Mouse (Mus musculus) liver, embryonic 14.5 days (tissue): Measurements from ENCODE around the gene Tmem179. TPM values are rescaled to one million over a fixed set of nuclear protein-coding genes. Genes with fewer than 3 reads are reported as not detected.
A peak's percentile ranks its signal among the peaks of the same experiment; 100 is the strongest.

Experiments
- ATAC-seq: fragments of 200-750 bp; cut with Nextera tagmentation; 2 replicates; pipeline ENCODE4 v1.8.0; 2017; ENCODE audit warnings: moderate number of reproducible peaks, mild to moderate bottlenecking, moderate library complexity; ENCODE audit not compliant: insufficient read depth
- DNase-seq, 3 experiments: peaks; one replicate each; pipeline ENCODE4 v3.0.0-alpha.2; 2012 to 2013; ENCODE audit warnings: low read depth in 3 of 3, low spot score in 3 of 3
- H3K27ac ChIP-seq: fragments of 300-500 bp; sonication (generic); 2 replicates; pipeline ENCODE4 v1.5.1; 2014; ENCODE audit warnings: moderate library complexity, mild to moderate bottlenecking, control low read depth, inconsistent platforms
- H3K27me3 ChIP-seq: fragments of 300-500 bp; sonication (generic); 2 replicates; pipeline ENCODE4 v1.6.1; 2014; ENCODE audit warnings: mild to moderate bottlenecking, low read length, moderate library complexity; ENCODE audit not compliant: control insufficient read depth, insufficient read depth
- H3K36me3 ChIP-seq: fragments of 300-500 bp; sonication (generic); replicated peaks from 2 replicates; pipeline ENCODE4 v1.6.1; 2014; ENCODE audit warnings: low read depth; ENCODE audit not compliant: control insufficient read depth, insufficient read depth
- H3K4me1 ChIP-seq, 2 experiments: fragments of 200-500 bp in 1 of 2; fragments of 300-500 bp in 1 of 2; sonication (generic) in 1 of 2; replicated peaks; 2 replicates each; pipeline ENCODE4 v1.6.1; 2012 to 2014; ENCODE audit warnings: antibody characterized with exemption in 1 of 2, inconsistent platforms in 1 of 2, low read length in 1 of 2; ENCODE audit not compliant: control insufficient read depth in 2 of 2, insufficient read depth in 2 of 2
- H3K4me2 ChIP-seq: fragments of 300-500 bp; sonication (generic); 2 replicates; pipeline ENCODE4 v1.6.1; 2014; ENCODE audit warnings: low read depth, mild to moderate bottlenecking, control low read depth, moderate library complexity
- H3K4me3 ChIP-seq, 2 experiments: fragments of 200-500 bp in 1 of 2; fragments of 300-500 bp in 1 of 2; sonication (generic) in 1 of 2; 2 replicates each; pipeline ENCODE4 v1.5.1; 2012 to 2014; ENCODE audit warnings: low read depth in 2 of 2, low read length in 2 of 2, mild to moderate bottlenecking in 2 of 2, control low read depth in 1 of 2, inconsistent platforms in 1 of 2, moderate library complexity in 1 of 2; ENCODE audit not compliant: insufficient read depth in 1 of 2
- H3K9ac ChIP-seq: fragments of 300-500 bp; sonication (generic); replicated peaks from 2 replicates; pipeline ENCODE4 v1.6.1; 2014; ENCODE audit warnings: mild to moderate bottlenecking, control low read depth, moderate library complexity
- H3K9me3 ChIP-seq: fragments of 300-500 bp; sonication (generic); 2 replicates; pipeline ENCODE4 v1.6.1; 2016; ENCODE audit warnings: low read length, mixed read lengths; ENCODE audit not compliant: control insufficient read depth
- CTCF ChIP-seq: IDR thresholded peaks from 2 replicates; pipeline ENCODE4 v1.5.1; 2016; ENCODE audit warnings: antibody characterized with exemption, low read depth, control low read depth
- EP300 ChIP-seq: IDR thresholded peaks from 2 replicates; pipeline ENCODE4 v1.6.1; 2016; ENCODE audit warnings: antibody characterized with exemption, low read depth
- WGBS: fragments of 180-500 bp; shearing (Covaris S2); extraction: QIAGEN DNeasy Blood & Tissue Kit; methylation state at CpG from one replicate; pipeline ENCODE4 v1.1.7; 2014; ENCODE audit not compliant: insufficient replicate concordance; 5-methylcytosine and 5-hydroxymethylcytosine counted together
- polyA plus RNA-seq, 2 experiments: library from polyadenylated mRNA; depleted of rRNA in 1 of 2; stranded (reverse) in 1 of 2; unstranded in 1 of 2; fragments of >200 nt; fragmentation: Nextera tagmentation in 1 of 2; extraction: Ambion mirVana in 1 of 2; gene quantifications; 2 replicates each; pipeline versions ENCODE4 v1.2.1 to v1.2.3; 2012 to 2014

Gene Tmem179
- polyA plus RNA-seq, 2 experiments: 0.02 to 0.05 TPM

- no peaks in the 10 kb centered on the region for H3K9me3 ChIP-seq
- H3K9ac ChIP-seq: no peak overlapping the region
- no peak overlapping the region for H3K4me3 ChIP-seq
- H3K27me3 ChIP-seq: peaks cover 3% of the 10 kb centered on the region; the same call in 1 of the 2 replicates
- no peak overlapping the region for H3K27ac ChIP-seq
- no peaks in the 10 kb centered on the region for H3K36me3 ChIP-seq
- peak; percentile 31; the same call in 1 of the 2 replicates for TF ChIP-seq CTCF
- TF ChIP-seq EP300: no peak
- DNase-seq: no peak
- 31% methylated on average over 3 of the region's 3 CpGs for WGBS
- peaks cover 0 to 15% of the 10 kb centered on the region in 2 experiments; a peak in 2 of 4 replicates for H3K4me1 ChIP-seq
- ATAC-seq: no peak
- H3K4me2 ChIP-seq: no peak overlapping the region
Measured at GRCm38 (mm10) chr12:112514897-112515296, 1.6 kb downstream of the Tmem179 start.

DNA sequence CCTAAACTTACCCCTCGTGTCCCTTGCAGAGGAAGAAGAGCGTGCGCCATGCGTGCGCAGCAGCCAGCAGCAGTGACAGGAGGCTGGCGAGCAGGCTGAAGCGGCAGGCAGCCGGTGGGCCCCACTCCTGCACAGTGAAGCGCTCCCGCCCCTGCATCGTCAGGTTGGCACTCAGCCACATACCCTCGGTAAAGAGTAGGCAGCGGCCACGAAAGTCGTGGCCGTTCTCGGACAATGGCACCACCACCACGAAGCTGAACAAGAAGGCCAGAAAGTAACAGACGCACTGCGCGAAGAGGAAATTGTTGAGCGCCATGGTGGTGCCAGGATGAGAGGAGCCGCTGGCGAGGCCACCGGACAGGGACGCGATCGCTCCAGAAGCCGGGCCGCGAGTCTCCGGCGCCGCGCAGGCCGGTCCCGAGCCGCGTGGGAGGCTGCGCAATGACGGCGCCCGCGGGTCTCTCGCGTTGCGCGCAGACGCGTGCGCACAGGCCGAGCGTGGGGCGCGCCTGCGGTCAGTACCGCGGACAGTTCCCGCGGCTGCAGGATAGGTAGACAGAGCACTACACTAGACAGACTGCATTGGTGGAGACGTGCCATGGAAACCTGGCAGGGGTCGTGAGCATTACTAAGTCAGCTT lies 5.7 kb downstream of the Tmem179 start:
- DNase-seq (no peak), ATAC-seq (no peak)
- TF ChIP-seq CTCF (no peak), EP300 (no peak)
- H3K27me3 ChIP-seq: peaks cover 3% of the 10 kb centered on the region; the same call in 1 of the 2 replicates
- WGBS: 5% methylated on average over 62 of the region's 62 CpGs
- no peak overlapping the region for H3K9ac ChIP-seq
- no peak overlapping the region for H3K4me3 ChIP-seq
- H3K36me3 ChIP-seq: no peaks in the 10 kb centered on the region
- H3K4me2 ChIP-seq: no peak overlapping the region; the same call in 1 of the 2 replicates
- H3K9me3 ChIP-seq: no peaks in the 10 kb centered on the region
- no peak overlapping the region for H3K27ac ChIP-seq
- H3K4me1 ChIP-seq: no peaks in the 10 kb centered on the region

DNA sequence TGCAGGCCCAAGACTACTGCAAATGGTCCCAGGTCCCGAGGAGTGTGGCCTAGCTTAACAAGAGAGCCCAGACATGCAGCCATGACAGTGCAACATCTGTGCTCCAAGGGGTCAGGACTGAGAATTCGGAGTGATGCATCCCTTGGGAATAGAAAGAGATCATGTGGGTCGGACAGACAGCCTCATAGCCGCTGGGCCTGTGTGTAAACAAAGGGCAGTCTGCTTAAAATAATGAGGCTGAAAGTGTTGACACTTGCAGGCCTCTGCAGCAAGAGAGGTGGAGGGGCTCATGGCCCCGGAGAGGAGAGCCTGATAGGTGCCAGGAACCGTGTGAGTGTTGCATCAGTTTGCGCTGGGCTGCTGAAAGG lies 6.2 kb downstream of the Tmem179 start:
- Histone ChIP-seq H3K9ac (no peak overlapping the region), H3K4me1 (no peaks in the 10 kb centered on the region), H3K27me3 (peaks cover 3% of the 10 kb centered on the region; the same call in 1 of the 2 replicates), H3K4me2 (no peak overlapping the region), H3K27ac (no peak overlapping the region), H3K4me3 (no peak overlapping the region), H3K9me3 (no peaks in the 10 kb centered on the region), H3K36me3 (no peaks in the 10 kb centered on the region)
- no peak for DNase-seq
- TF ChIP-seq CTCF: no peak
- no peak for TF ChIP-seq EP300
- no peak for ATAC-seq
- 22% methylated on average over 7 of the region's 7 CpGs for whole genome bisulfite sequencing

GRCm38 (mm10) chr12:112507984-112508383 lies 8.6 kb downstream of the Tmem179 start:
- Histone ChIP-seq H3K4me1 (peaks cover 0 to 4% of the 10 kb centered on the region in 2 experiments; a peak in 1 of 4 replicates), H3K4me3 (no peak overlapping the region), H3K9me3 (no peaks in the 10 kb centered on the region), H3K27ac (no peak overlapping the region), H3K4me2 (no peak overlapping the region), H3K27me3 (peaks cover 3% of the 10 kb centered on the region; the same call in 1 of the 2 replicates), H3K9ac (no peak overlapping the region), H3K36me3 (no peaks in the 10 kb centered on the region)
- DNase-seq (no peak), ATAC-seq (no peak)
- no peak for TF ChIP-seq EP300
- no peak for TF ChIP-seq CTCF
- WGBS: 51% methylated on average over 3 of the region's 3 CpGs

- DNase-seq: no peak
- WGBS: 49% methylated on average over 4 of the region's 4 CpGs
- Histone ChIP-seq H3K36me3 (no peaks in the 10 kb centered on the region), H3K4me1 (peaks cover 0 to 6% of the 10 kb centered on the region in 2 experiments; a peak in 1 of 4 replicates), H3K9me3 (no peaks in the 10 kb centered on the region), H3K27me3 (peaks cover 3% of the 10 kb centered on the region; the same call in 1 of the 2 replicates), H3K27ac (no peak overlapping the region), H3K4me3 (no peak overlapping the region), H3K9ac (no peak overlapping the region), H3K4me2 (no peak overlapping the region)
- TF ChIP-seq CTCF: no peak
- TF ChIP-seq EP300: no peak
- ATAC-seq: no peak
Measured at GRCm38 (mm10) chr12:112507264-112507663, 9.3 kb downstream of the Tmem179 start.
